Mouse (Mus musculus) adrenal gland, postnatal 36 days (tissue): Measurements from ENCODE around the gene Plekhb2. TPM values are rescaled to one million over a fixed set of nuclear protein-coding genes. Genes with fewer than 3 reads are reported as not detected.

ENCODE experiments used
- DNase-seq, 2 experiments: peaks; one replicate each; pipeline ENCODE4 v3.0.0; 2021; ENCODE audit warnings: mixed read lengths in 1 of 2
- total RNA-seq, 2 experiments: library from RNA; stranded (reverse); gene quantifications; 2 replicates each; pipeline ENCODE4 v1.2.3; 2021

The Plekhb2 gene
- total RNA-seq, 2 experiments from 2014 or later: 185 to 193 TPM

GRCm38 (mm10) chr1:34831381-34831780, 18.4 kb upstream of the Plekhb2 start:
- DNase-seq: no peak

DNA sequence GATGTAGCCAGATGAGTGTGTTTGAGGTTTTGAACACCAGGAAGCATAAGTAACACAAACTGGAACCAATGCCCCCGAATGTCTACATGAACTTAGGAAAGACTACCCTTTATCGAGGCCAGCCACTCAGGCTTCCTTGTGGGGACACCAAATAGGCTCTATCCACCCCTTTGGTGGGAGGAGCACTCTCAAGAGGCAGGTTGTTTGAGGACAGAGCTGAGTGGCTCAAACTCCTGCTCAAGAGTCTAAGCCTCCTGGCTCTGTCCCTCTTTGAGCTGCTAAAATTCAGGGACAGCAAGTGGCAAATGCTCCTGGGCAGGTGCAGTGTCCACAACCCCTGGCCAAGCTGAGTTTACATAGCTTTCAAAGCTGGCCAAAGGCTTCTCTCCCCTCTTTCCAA, 14.9 kb upstream of the Plekhb2 start:
- no peak for DNase-seq

DNA sequence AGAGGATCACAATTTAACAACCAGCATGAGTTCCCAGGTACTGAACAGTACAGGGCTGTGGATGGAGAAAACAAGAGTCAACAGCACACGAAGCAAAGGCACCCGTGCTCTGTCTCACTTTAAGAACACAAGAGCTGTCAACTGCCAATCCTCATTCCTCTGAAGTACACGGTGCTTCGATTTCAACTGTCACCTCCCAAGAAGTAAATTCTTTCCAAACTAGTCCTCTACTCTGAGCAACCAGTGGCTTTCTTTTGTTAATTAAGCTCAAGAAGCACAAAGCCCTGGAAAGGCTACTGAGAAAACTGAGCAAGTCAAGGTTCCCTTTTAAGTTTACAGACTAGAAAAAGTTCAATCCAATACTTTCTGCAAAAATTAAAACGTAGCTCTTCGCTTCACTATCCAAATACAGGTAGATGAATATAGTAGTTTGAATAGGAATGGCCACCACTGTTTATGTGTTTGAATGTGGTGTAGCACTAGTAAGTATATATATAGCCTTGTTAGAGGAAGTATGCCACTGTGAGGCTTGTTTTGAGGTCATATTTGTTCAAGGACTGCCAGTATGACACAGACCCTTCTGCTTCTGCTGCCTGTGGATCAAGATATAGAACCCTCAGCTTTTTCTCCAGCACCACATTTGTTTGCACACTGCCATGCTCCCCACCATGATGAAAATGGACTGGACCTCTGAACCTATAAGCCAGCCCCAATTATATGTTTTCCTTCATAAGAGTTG, 11.7 kb upstream of the Plekhb2 start:
- no peak for DNase-seq

- DNase-seq: no peak
These were observed 10.5 kb upstream of the Plekhb2 start for GRCm38 (mm10) chr1:34839241-34839640.

DNA sequence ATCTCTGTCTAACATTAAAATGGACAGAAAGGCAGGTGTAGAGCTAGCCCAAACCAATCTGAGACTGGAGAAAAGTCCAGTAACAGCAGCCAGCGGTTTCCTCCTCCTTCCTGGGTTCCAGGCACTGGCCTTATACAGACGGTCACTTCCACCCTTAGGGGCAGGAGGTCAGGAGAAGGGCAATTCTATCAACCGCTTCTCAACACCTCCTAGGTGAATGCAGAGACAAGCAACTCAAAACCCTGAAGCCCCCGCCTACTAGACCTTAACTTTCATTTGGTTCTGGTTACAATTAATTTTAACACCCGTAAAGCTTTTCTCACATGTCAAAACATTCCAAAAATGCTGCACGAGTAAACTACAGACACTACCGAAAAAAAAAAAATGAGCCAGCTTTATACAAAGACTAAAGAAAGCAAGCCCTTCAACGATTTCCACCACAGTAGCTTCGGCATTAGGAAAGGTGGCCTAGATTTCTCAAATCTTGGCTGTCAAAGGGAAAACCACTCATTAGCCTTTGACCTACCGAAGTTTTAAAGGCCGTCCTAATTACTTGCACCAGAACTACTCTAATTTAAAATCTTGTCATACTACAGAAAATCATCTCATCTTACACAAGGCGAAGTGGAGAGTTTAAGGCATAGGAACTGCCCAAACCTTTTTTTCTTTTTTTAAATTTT, 7.9 kb upstream of the Plekhb2 start:
- no peak for DNase-seq

DNA sequence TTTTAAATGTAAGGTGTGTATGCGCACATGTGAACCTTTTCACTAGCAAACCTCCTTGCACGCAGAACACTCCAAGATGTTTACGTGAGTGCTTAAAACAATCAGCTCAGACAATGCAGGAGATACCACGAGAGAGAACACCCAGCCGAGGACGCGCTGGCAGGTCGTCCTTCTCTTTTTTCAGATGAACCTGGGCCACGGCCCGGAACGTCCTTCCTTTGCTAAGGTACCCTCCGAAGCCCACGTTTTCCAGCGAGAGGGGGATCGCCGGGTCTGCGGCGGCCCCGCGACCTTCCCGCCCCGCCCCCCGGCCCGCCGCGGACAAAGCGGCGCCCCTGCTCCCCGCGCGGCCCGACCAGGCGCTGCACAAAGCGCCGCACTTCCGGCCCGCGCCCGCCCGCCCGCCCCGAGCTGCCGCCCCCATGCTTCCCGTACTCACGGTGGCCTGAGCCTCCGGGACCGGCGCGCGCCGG, 7.4 kb upstream of the Plekhb2 start:
- peak; percentile 61 to 80 for DNase-seq

DNA sequence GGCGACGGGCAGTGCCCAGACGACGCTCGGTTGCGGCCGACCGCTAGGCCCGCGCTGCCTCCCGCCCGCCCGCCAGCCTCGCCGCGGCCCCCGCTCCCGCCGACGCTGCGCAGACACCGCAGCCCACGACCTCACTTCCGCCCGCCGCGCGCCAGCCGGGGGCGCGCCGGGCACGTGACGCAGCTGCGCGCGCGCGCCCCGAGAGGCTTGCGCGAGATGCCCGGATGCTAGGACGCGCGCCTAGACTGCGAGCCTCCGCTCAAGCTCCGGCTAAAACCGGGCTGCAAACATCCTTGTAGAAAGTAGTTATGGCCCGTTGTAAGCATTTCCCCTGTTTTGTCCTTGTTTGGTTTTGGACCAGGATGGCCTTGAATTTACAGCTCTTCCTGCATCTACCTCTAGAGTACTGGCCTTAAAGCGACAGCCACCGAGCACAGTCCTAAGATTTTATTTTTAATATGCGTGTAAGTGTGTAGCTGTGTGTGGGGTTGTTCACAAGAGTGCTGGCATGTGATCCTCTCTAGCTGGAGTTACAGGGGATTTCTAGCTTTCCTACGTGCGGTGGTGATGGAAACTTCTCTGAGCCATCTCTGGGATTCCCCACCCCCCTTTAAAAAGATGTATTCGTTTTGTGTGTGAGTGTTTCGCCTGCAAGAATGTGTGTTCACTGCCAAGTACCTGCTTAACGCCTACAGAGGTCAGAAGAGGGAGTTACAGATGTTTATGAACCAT, 6.7 kb upstream of the Plekhb2 start, which contains the start of gene Fam168b:
TSS of gene Fam168b (minus strand) at position 179 of the 732 bp plus-strand sequence.
- peak; percentile 87 to 92 for DNase-seq

GRCm38 (mm10) chr1:34847070-34847469, 2.7 kb upstream of the Plekhb2 start:
- no peak for DNase-seq

DNA sequence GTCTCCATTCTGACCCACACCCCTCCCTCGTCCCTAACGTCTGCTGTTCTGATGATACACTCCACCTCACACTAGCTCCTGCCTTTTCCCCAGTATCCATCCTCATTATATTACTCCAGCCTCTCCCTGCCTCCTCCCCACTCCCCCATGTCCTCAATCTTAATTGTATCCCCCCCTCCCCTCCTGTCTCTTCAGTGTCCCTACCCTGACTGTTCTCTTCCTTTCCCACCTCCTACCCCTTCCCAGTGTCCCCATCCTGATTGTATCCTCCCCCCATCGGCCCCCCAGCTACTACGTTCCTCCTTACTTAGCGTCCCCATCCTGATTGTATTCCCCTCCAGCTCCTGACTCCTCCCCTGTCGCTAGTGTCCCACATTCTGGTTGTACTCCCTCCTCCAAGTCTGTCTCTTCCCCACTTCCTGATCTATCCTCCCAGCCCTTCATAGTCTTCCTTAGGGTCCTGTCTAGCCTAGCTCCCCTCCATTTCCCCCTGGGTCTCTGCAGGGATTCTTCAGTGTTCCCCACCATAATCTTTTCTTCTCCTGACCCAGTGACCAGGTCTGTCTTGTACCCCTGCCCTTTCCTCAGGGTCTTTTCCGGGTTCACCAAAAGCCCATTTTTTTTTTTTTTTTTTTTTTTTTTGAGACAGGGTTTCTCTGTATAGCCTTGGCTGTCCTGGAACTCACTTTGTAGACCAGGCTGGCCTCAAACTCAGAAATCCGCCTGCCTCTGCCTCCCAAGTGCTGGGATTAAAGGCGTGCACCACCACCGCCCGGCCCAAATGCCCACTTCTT, 764 bp downstream of the Plekhb2 start:
- peak; percentile 32 to 53 for DNase-seq

GRCm38 (mm10) chr1:34851562-34851961, 1.8 kb downstream of the Plekhb2 start:
- peak; percentile 75 to 81 for DNase-seq

GRCm38 (mm10) chr1:34852116-34852878, 2.5 kb downstream of the Plekhb2 start:
- no peak for DNase-seq

DNA sequence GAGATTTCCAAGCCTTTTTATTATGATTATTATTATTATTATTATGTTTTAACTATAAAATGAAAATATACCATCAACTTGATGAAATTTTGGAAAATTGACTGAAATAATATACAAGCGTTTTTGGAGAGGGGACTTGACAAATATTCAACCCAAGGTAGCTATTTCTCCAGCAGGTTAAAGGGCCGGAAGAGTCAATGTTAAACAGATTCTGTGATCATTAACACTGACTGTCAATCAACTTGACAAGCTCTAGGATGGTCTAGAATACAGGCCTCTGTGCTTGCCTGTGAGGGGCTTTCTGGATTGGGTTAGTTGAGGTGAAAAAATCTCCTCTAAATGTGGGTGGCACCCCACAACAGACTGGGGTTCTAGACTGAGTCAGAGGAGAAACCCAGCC, 4.0 kb downstream of the Plekhb2 start:
- DNase-seq: no peak

DNA sequence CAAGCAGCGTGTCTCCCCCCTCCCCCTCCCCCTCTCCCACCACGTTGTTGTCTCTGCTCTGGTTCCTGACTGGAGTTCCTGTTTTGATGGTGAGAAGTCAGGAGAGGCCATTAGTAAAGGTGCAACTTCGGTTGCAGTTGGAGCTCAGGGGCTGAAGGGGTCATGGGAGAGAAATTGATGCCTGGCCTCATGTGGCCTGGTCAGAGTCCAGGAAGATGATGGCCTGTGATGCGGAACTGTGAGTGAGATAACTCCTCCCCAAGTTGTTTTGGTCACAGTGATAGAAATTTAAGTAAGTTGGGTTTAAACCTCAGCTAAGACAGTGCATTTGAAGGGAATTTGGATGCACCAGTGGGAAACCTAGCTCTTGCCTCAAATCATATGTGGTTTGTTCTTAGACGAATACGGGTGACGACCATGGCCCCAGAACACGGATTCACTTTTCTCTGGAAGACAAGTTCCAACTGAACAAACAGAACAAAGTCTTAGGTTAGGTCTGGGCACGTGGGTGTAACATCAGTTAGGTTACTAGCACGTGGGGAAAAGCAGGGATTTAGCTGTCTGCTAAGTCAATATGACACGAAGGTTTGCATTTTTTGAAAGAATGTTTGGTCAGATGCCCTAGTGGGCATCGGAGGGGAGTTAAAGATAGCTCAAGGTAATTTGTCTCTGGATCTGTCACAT, 5.4 kb downstream of the Plekhb2 start:
- DNase-seq: no peak

DNA sequence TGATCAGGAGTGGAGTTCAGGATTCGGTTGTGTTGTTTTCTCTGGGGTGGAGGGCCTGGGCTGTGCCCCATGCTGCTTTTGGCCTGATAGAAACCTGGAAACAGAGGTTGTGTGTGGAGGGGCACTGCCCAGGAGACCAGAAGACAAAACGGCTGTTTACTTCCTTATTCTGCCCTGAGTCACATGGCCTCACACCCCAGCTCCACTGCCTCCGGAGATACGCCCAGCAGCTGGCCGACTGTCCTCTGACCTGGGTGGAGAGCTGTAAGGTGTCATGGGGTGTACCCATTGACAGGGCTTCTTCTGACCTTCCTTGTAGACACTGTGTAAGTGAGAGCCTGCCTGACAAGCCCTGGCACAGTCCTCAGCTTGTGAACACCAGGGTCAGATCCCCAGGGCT, 8.9 kb downstream of the Plekhb2 start:
- DNase-seq: no peak

DNA sequence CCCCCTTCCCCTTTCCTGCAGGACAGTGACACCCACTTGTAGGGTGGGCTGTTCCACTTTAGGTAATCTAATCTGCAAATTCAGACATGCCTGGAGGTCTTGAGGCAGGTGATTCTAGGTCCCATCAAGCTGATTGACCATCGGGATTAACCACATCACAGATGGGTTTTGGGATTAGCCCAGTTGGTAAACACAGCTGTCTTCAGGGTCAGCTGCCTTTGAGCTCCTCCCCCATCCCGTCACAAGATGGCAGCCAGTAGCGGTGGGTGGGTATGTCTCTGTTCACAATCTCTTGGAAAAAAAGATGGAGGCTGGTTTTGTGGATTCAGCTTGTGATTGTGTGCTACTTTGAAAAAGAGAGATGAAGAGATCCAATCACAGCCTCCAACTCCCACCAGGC, 10.0 kb downstream of the Plekhb2 start:
- DNase-seq: no peak

DNA sequence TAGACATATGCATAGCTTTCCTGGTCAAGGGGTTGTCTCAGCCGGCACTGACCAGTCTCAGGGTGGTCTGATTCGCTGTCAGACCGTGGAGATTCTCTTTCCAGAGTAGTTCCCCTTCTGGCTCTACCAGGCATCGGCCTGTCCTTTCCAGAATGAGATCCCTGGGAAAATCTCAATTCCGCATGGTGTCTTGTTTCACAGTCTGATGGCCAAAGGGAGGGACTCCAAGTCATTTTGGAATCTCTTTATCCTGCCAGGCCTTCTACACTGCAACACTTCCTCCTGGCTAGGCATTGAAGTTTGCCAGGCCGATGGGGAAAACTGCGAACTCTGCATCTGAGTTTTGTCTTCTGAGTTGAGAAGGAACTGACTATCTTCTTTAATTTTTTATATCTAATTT, 10.4 kb downstream of the Plekhb2 start:
- DNase-seq: no peak

GRCm38 (mm10) chr1:34862877-34863276, 13.1 kb downstream of the Plekhb2 start:
- DNase-seq: no peak

DNA sequence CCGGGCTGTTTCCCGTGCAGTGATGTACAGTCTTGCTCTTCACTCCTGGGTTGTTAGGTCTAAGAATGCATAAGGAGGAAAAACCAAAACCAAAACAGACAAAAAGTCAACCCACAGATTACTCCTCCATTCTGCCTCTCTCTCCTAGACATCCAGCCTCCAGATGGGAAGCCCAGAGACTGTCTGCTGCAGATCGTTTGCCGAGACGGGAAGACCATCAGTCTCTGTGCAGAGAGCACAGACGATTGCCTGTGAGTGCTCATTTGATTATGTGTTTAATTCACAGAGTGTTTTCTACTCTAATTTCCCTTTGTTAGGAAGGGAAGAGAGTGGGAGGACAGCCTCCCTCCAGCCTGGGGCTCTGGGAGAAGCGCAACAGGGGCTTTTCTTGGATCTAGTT, 13.5 kb downstream of the Plekhb2 start:
- DNase-seq: no peak

DNA sequence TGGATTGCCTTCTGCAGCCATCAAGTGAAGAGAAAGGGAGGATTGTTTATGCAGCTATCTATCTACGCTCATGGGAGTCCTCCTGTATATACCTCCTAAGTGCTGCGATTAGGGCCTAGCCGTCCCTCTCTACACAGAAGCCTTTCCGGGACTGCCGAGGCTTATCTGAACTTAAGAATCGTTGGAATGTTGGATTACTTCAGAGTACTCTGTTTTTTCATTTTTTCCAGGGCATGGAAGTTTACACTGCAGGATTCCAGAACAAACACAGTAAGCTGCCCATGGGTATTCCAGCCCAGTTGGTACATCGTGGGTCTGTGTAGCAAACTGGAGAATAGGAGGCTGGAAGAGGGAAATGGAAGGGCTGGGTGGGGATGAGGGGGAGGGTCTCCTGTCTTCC, 14.5 kb downstream of the Plekhb2 start:
- DNase-seq: no peak

GRCm38 (mm10) chr1:34865866-34866265, 16.1 kb downstream of the Plekhb2 start:
- DNase-seq: no peak
